Mouse (Mus musculus): ENCODE results near the gene Gzmg. TPM values are rescaled to one million over a fixed set of nuclear protein-coding genes. Genes with fewer than 3 reads are reported as not detected.
"Not testable (repeated sequence)": the region's sequence is repeated elsewhere in the genome, so short reads cannot be mapped to it uniquely, and the experiment has no call there.

The Gzmg gene
- polyA plus RNA-seq, 1 experiment from 2014 or later: not detected

DNA sequence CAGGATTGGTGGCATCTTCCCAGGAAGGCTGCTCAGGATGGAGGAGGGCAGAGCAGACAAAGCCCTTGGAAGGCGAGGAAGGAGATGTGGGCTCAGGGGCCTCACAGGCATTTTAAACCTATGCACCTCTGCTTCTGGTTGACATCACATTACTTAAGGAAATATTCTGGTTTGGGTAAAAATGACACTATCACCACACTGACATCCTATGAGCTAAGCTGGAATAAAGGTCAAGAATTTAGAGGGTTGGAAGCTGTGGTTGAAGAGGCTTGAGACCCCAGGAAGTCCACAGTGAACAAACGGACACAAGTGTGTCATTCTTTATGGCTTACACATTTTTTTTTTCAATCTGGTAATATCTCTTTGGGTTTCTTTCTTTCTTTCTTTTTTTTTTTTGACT is 26.9 kb downstream of the Gzmg start, which contains the start of gene Gzmd:
TSS of gene Gzmd (minus strand) at position 101 of the 400 bp plus-strand sequence.
- H3K9me3 ChIP-seq; H3K9ac ChIP-seq; ATAC-seq (replicated peaks); H3K27me3 ChIP-seq (replicated peaks); H3K4me3 ChIP-seq; H3K36me3 ChIP-seq (replicated peaks); H3K27ac ChIP-seq; H3K4me2 ChIP-seq; H3K4me1 ChIP-seq: not testable (repeated sequence)
- 66% methylated on average over 2 of the region's 2 CpGs for WGBS

DNA sequence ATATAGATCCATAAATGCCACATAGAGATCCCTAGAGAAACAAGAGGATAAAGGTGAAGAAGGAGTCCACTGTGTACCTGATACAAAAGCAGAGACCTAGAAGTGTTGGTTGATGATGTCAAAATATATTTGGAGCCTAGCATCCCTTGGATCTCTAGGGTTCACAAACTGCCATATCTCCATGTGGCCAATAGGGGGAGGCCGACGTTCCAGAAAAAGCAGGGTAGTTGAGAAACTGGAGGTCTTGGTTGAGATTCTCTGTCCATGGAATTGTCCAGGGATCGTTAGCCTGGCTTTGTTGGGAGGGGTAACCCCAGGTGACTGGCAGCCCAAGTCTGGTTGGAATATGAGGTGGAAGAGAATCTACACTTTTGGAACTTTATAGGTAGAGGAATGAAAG is 31.0 kb downstream of the Gzmg start:
- H3K4me1 ChIP-seq: no peaks in the 10 kb centered on the region
- H3K9ac ChIP-seq: no peak overlapping the region
- no peaks in the 10 kb centered on the region for H3K9me3 ChIP-seq
- WGBS: 48% methylated on average over 3 of the region's 3 CpGs
- no peak overlapping the region for H3K4me3 ChIP-seq
- H3K36me3 ChIP-seq (replicated peaks): no peaks in the 10 kb centered on the region
- no peak overlapping the region for H3K4me2 ChIP-seq
- no peaks in the 10 kb centered on the region for H3K27me3 ChIP-seq (replicated peaks)
- H3K27ac ChIP-seq: no peak overlapping the region
- ATAC-seq (replicated peaks): no peak

DNA sequence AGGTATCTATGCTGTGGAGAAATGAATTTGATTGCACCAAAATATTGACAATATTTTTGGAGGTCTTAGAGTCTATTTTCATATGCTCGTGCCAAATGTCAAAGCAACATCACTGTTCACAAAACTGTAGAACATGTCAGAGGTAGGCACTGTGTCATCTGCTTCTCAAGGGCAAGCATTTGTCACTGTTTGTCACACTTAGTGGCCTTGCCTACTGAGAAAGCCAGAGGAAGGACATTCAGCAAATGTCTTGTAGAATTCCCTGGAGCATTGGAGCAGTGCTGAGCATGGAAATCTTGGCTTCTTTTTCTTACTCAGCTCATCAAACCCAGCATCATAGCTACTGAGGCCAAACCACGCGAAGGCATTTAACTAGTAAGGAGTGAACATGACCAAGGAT is 35.9 kb downstream of the Gzmg start:
- no peak overlapping the region for H3K4me2 ChIP-seq
- H3K27ac ChIP-seq: no peak overlapping the region
- H3K9me3 ChIP-seq: no peaks in the 10 kb centered on the region
- WGBS: 86% methylated on average over 3 of the region's 3 CpGs
- H3K4me1 ChIP-seq: no peaks in the 10 kb centered on the region
- H3K4me3 ChIP-seq: no peak overlapping the region
- no peaks in the 10 kb centered on the region for H3K27me3 ChIP-seq (replicated peaks)
- ATAC-seq (replicated peaks): no peak
- no peak overlapping the region for H3K9ac ChIP-seq
- H3K36me3 ChIP-seq (replicated peaks): no peaks in the 10 kb centered on the region

DNA sequence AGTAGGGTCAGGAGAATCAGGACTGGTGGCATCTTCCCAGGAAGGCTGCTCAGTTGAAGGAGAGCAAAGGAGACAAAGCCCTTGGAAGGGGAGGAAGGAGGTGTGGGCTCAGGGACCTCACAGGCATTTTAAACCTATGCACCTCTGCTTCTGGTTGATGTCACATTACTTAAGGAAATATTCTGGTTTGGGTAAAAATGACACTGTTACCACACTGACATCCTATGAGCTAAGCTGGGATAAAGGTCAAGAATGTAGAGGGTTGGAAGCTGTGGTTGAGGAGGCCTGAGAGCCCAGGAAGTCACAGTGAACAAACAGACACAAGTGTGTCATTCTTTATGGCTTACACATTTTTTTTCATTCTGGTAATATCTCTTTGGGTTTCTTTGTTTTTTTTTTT is 38.9 kb downstream of the Gzmg start, which contains the start of gene Gzme:
TSS of gene Gzme (minus strand) at position 101 of the 400 bp plus-strand sequence.
- H3K36me3 ChIP-seq (replicated peaks): no peaks in the 10 kb centered on the region
- no peak within 1 kb of the TSS for H3K9ac ChIP-seq
- no peak within 1 kb of the TSS for H3K4me3 ChIP-seq
- no peaks in the 10 kb centered on the region for H3K27me3 ChIP-seq (replicated peaks)
- ATAC-seq (replicated peaks): no peak
- H3K9me3 ChIP-seq: no peaks in the 10 kb centered on the region
- H3K4me1 ChIP-seq: no peaks in the 10 kb centered on the region
- no peak within 1 kb of the TSS for H3K4me2 ChIP-seq
- no peak within 1 kb of the TSS for H3K27ac ChIP-seq

- not testable (repeated sequence) for H3K27me3 ChIP-seq (replicated peaks); H3K27ac ChIP-seq; H3K9ac ChIP-seq; H3K4me1 ChIP-seq; H3K36me3 ChIP-seq (replicated peaks); ATAC-seq (replicated peaks); H3K4me2 ChIP-seq; H3K4me3 ChIP-seq; H3K9me3 ChIP-seq
- WGBS: 92% methylated on average over 33 of the region's 33 CpGs
Measured at GRCm38 (mm10) chr14:56115531-56116310, 43.7 kb downstream of the Gzmg start.

Other genes with a start within 250 kb of the Gzmg start
- 0.37 and 1.6 TPM in 2 replicates for gene Cma1, start 214.9 kb downstream of the Gzmg start, polyA plus RNA-seq (2015; fragmentation: Nextera tagmentation; extraction: Ambion mirVana)
- gene Cma2, start 208.6 kb downstream of the Gzmg start, polyA plus RNA-seq (2015; fragmentation: Nextera tagmentation; extraction: Ambion mirVana): not detected in 2 replicates
- not detected in 2 replicates for gene Mcpt1, start 141.6 kb downstream of the Gzmg start, polyA plus RNA-seq (2015; fragmentation: Nextera tagmentation; extraction: Ambion mirVana)
- gene Mcpt9, start 129.1 kb downstream of the Gzmg start, polyA plus RNA-seq (2015; fragmentation: Nextera tagmentation; extraction: Ambion mirVana): not detected in 2 replicates
- gene Mcpt2, start 117.5 kb downstream of the Gzmg start, polyA plus RNA-seq (2015; fragmentation: Nextera tagmentation; extraction: Ambion mirVana): not detected in 2 replicates
- 0.15 TPM in 1 of 2 replicates, not detected in the other for gene Mcpt4, start 97.3 kb downstream of the Gzmg start, polyA plus RNA-seq (2015; fragmentation: Nextera tagmentation; extraction: Ambion mirVana)
- not detected in 2 replicates for gene Mcpt8, start 74.3 kb downstream of the Gzmg start, polyA plus RNA-seq (2015; fragmentation: Nextera tagmentation; extraction: Ambion mirVana)
- not detected in 2 replicates for gene Ctsg, start 57.0 kb downstream of the Gzmg start, polyA plus RNA-seq (2015; fragmentation: Nextera tagmentation; extraction: Ambion mirVana)
- not detected in 2 replicates for gene Gzme, start 39.0 kb downstream of the Gzmg start, polyA plus RNA-seq (2015; fragmentation: Nextera tagmentation; extraction: Ambion mirVana)
- gene Gzmd, start 27.0 kb downstream of the Gzmg start, polyA plus RNA-seq (2015; fragmentation: Nextera tagmentation; extraction: Ambion mirVana): not detected in 2 replicates
- not detected in 2 replicates for gene Gzmn, start 15.0 kb upstream of the Gzmg start, polyA plus RNA-seq (2015; fragmentation: Nextera tagmentation; extraction: Ambion mirVana)
- gene Gzmf, start 51.8 kb upstream of the Gzmg start, polyA plus RNA-seq (2015; fragmentation: Nextera tagmentation; extraction: Ambion mirVana): not detected in 2 replicates
- not detected in 2 replicates for gene Gzmc, start 75.1 kb upstream of the Gzmg start, polyA plus RNA-seq (2015; fragmentation: Nextera tagmentation; extraction: Ambion mirVana)
- gene Gzmb, start 102.7 kb upstream of the Gzmg start, polyA plus RNA-seq (2015; fragmentation: Nextera tagmentation; extraction: Ambion mirVana): not detected in 2 replicates
- 0.10 and 0.28 TPM in 2 replicates for gene Atp12a, start 205.5 kb upstream of the Gzmg start, polyA plus RNA-seq (2015; fragmentation: Nextera tagmentation; extraction: Ambion mirVana)
- 1.0 and 1.3 TPM in 2 replicates for gene Rnf17, start 243.0 kb upstream of the Gzmg start, polyA plus RNA-seq (2015; fragmentation: Nextera tagmentation; extraction: Ambion mirVana)